28 mouse cellular contexts compared by ENCODE assay signal in genomic region chr13:5546011-5546410, GRCm38 (mm10).
"Had no signal": no experiment of that assay in that cellular context is flagged by ENCODE, and none has a peak within 500 bp of the region (broad histone marks: within the 10 kb centered on the region; RNA-seq: fewer than 3 reads in every experiment).

No protein-coding gene starts in this region.

- H3K4me3 ChIP-seq: limb, embryonic 10.5 days; limb, embryonic 12.5 days; limb, embryonic 13.5 days; limb, embryonic 15.5 days; liver, embryonic 12.5 days; liver, embryonic 13.5 days; liver, embryonic 15.5 days; lung, embryonic 15.5 days; megakaryocyte, embryonic 14.5 days; midbrain, embryonic 10.5 days; midbrain, embryonic 12.5 days; midbrain, embryonic 13.5 days; midbrain, embryonic 15.5 days; myocyte; neural tube, embryonic 12.5 days had no signal

- H3K27me3 ChIP-seq: limb, embryonic 12.5 days; limb, embryonic 13.5 days; limb, embryonic 15.5 days; liver, embryonic 12.5 days; liver, embryonic 13.5 days; liver, embryonic 15.5 days; lung, embryonic 15.5 days; megakaryocyte, embryonic 14.5 days; midbrain, embryonic 12.5 days; midbrain, embryonic 13.5 days; midbrain, embryonic 15.5 days; neural tube, embryonic 12.5 days had no signal

- ATAC-seq: liver, embryonic 12.5 days; liver, postnatal 0 days; lung, postnatal 0 days; midbrain, embryonic 13.5 days; midbrain, embryonic 15.5 days; midbrain, embryonic 16.5 days had no signal

- DNase-seq: liver, embryonic 13.5 days; liver, postnatal 0 days; lung, adult 2 months; lung, postnatal 10 days; lung, postnatal 14 days; lung, postnatal 36 days; lung, postnatal 4 days had no signal

- H3K4me1 ChIP-seq: limb, embryonic 10.5 days; limb, embryonic 13.5 days; limb, embryonic 15.5 days; liver, embryonic 12.5 days; liver, embryonic 13.5 days; liver, embryonic 15.5 days; lung, embryonic 15.5 days; midbrain, embryonic 10.5 days; midbrain, embryonic 12.5 days; midbrain, embryonic 13.5 days; midbrain, embryonic 15.5 days; neural tube, embryonic 12.5 days had no signal

- H3K4me2 ChIP-seq: limb, embryonic 12.5 days; limb, embryonic 13.5 days; limb, embryonic 15.5 days; liver, embryonic 11.5 days; liver, embryonic 12.5 days; liver, embryonic 13.5 days; liver, embryonic 15.5 days; lung, embryonic 14.5 days; lung, embryonic 15.5 days; midbrain, embryonic 11.5 days; midbrain, embryonic 12.5 days; midbrain, embryonic 13.5 days; midbrain, embryonic 15.5 days; neural tube, embryonic 12.5 days had no signal

- H3K27ac ChIP-seq: limb, embryonic 10.5 days; limb, embryonic 12.5 days; limb, embryonic 13.5 days; limb, embryonic 15.5 days; liver, embryonic 12.5 days; liver, embryonic 13.5 days; liver, embryonic 14.5 days; liver, embryonic 15.5 days; lung, embryonic 15.5 days; macrophage; midbrain, embryonic 10.5 days; midbrain, embryonic 12.5 days; midbrain, embryonic 13.5 days; midbrain, embryonic 15.5 days; neural tube, embryonic 12.5 days had no signal

- H3K36me3 ChIP-seq: limb, embryonic 10.5 days; limb, embryonic 12.5 days; limb, embryonic 13.5 days; limb, embryonic 15.5 days; liver, embryonic 12.5 days; liver, embryonic 13.5 days; liver, embryonic 15.5 days; lung, embryonic 15.5 days; midbrain, embryonic 10.5 days; midbrain, embryonic 12.5 days; midbrain, embryonic 13.5 days; midbrain, embryonic 15.5 days; neural tube, embryonic 12.5 days had no signal

- H3K9me3 ChIP-seq: limb, embryonic 10.5 days; limb, embryonic 12.5 days; limb, embryonic 13.5 days; limb, embryonic 15.5 days; liver, embryonic 12.5 days; liver, embryonic 13.5 days; liver, embryonic 15.5 days; lung, embryonic 15.5 days; midbrain, embryonic 10.5 days; midbrain, embryonic 12.5 days; midbrain, embryonic 13.5 days; midbrain, embryonic 15.5 days; neural tube, embryonic 12.5 days had no signal

- H3K9ac ChIP-seq: limb, embryonic 12.5 days; limb, embryonic 13.5 days; limb, embryonic 15.5 days; liver, embryonic 12.5 days; liver, embryonic 13.5 days; liver, embryonic 14.5 days; liver, embryonic 15.5 days; liver, postnatal 0 days; lung, embryonic 14.5 days; lung, embryonic 15.5 days; midbrain, embryonic 12.5 days; midbrain, embryonic 13.5 days; midbrain, embryonic 15.5 days; neural tube, embryonic 12.5 days had no signal
